Mouse (Mus musculus) C2C12 (cell line): Measurements from ENCODE around the gene Dcbld2. TPM values are rescaled to one million over a fixed set of nuclear protein-coding genes. Genes with fewer than 3 reads are reported as not detected.

Experiments used
- H3K27me3 ChIP-seq: one replicate; pipeline ENCODE4 v1.6.1; 2011; ENCODE audit not compliant: control insufficient read depth, insufficient read depth, insufficient read length
- H3K36me3 ChIP-seq: one replicate; pipeline ENCODE4 v1.6.1; 2011; ENCODE audit not compliant: control insufficient read depth, insufficient read depth
- H3K4me3 ChIP-seq: one replicate; pipeline ENCODE4 v1.5.1; 2011; ENCODE audit warnings: mild to moderate bottlenecking, control low read depth; ENCODE audit not compliant: poor library complexity, insufficient read depth, severe bottlenecking
- H3K79me2 ChIP-seq: one replicate; pipeline ENCODE4 v1.6.1; 2011; ENCODE audit not compliant: control insufficient read depth, insufficient read depth
- H3K79me3 ChIP-seq: one replicate; pipeline ENCODE4 v1.6.1; 2011; ENCODE audit warnings: low read depth, control low read depth
- H3ac ChIP-seq: one replicate; pipeline ENCODE3; 2011; ENCODE audit warnings: low read depth; ENCODE audit not compliant: control insufficient read depth, insufficient read length
- CEBPB ChIP-seq: IDR thresholded peaks from one replicate; pipeline ENCODE4 v1.6.1; 2011; ENCODE audit warnings: low read depth, mild to moderate bottlenecking, control low read depth, moderate library complexity
- CTCF ChIP-seq: IDR thresholded peaks from one replicate; pipeline ENCODE4 v1.5.1; 2011; ENCODE audit not compliant: control insufficient read depth, insufficient read depth, insufficient read length
- FOSL1 ChIP-seq: IDR thresholded peaks from one replicate; pipeline ENCODE4 v1.8.0; 2011; ENCODE audit warnings: mild to moderate bottlenecking, low read length; ENCODE audit not compliant: poor library complexity, insufficient read depth, severe bottlenecking
- MAX ChIP-seq: IDR thresholded peaks from one replicate; pipeline ENCODE4 v1.6.1; 2011; ENCODE audit warnings: mild to moderate bottlenecking, control low read depth
- MYOD1 ChIP-seq: IDR thresholded peaks from one replicate; pipeline ENCODE4 v1.6.1; 2011; ENCODE audit warnings: low read depth; ENCODE audit not compliant: control insufficient read depth, insufficient read length
- MYOG ChIP-seq: IDR thresholded peaks from one replicate; pipeline ENCODE4 v1.6.1; 2011; ENCODE audit not compliant: control insufficient read depth, insufficient read length; ENCODE audit errors: extremely low read depth
- USF1 ChIP-seq: IDR thresholded peaks from one replicate; pipeline ENCODE4 v1.6.1; 2011; ENCODE audit warnings: low read depth, mild to moderate bottlenecking, control low read depth, moderate library complexity
- polyA plus RNA-seq: library from polyadenylated mRNA; unstranded; fragments of >200 nt; fragmentation: generic; extraction: Trizol; gene quantifications from one replicate; pipeline ENCODE4 v1.2.1, GENCODE M21; 2012; ENCODE audit warnings: missing spikeins

Gene Dcbld2
- polyA plus RNA-seq, 1 experiment = 14.1 TPM

DNA sequence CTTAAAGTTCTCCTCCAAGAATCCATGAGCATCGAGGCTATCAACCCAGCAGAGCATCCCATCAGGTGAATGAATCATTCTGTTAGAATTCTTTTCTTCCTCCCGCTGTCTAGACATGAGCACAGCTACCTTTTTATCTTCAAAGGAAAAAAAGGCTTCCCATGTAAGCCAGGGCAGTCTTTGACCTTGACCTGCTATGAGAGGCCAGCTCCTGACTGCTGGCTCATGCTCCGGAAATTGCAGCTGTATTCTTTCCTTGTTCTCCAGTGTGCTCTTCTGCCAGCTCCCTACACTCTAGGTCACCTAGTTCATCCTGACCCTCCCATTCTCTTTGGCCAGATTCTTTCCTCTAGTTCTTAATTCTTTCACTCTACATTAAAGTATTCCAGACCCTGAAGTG, 15.2 kb upstream of the Dcbld2 start:
- no peaks in the 10 kb centered on the region for H3K79me3 ChIP-seq
- H3K36me3 ChIP-seq = no peaks in the 10 kb centered on the region
- no peak for TF ChIP-seq CEBPB
- TF ChIP-seq MAX = no peak
- TF ChIP-seq USF1 = no peak
- no peak overlapping the region for H3ac ChIP-seq
- H3K27me3 ChIP-seq = no peaks in the 10 kb centered on the region
- H3K4me3 ChIP-seq = no peak overlapping the region
- H3K79me2 ChIP-seq = no peaks in the 10 kb centered on the region

DNA sequence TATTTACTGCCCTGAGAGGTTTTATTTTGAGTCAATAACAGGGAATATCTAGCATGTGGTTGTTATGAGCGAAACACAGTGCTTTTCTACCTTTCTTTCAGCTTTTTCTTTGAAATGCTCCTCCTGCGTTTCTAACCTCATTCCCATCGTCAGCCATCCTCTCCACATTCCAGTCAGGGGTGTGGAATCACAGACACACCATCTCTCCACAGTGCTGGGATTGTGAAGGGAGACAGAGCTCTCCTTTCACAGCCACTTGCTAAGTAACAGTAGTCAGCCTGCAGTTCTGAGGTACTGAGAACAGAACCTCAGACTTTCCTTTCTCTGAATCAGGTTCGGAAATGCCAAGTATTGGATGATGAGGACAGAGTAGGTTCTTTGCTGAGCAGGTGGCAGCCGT, 14.1 kb upstream of the Dcbld2 start:
- Histone ChIP-seq H3K27me3 (no peaks in the 10 kb centered on the region), H3ac (no peak overlapping the region), H3K79me3 (no peaks in the 10 kb centered on the region), H3K79me2 (no peaks in the 10 kb centered on the region), H3K4me3 (no peak overlapping the region), H3K36me3 (no peaks in the 10 kb centered on the region)
- TF ChIP-seq USF1 (no peak), CTCF (no peak), MYOG (no peak), MYOD1 (no peak), CEBPB (no peak)

DNA sequence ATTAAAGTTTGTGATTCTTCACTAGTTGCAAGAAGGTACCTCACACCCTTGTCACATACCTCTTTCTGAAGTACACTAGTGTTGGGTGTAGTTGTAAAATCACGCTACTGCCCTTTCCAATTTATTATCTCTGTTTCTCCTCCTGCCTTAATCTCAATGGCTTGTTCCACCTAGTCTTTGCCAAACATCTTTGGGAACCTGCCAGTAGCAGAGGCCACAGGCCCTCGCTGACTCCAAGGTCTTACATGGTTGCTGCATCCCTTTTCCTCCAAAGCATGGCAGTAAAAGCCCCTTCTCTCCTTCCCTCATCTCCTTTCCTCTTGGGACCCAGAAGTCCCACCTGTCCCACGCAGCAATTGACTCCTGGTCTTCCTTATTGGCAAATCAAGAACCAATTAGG, 9.6 kb upstream of the Dcbld2 start:
- H3K36me3 ChIP-seq = no peaks in the 10 kb centered on the region
- no peaks in the 10 kb centered on the region for H3K27me3 ChIP-seq
- no peak overlapping the region for H3K4me3 ChIP-seq
- no peak for TF ChIP-seq CTCF
- TF ChIP-seq CEBPB = no peak
- TF ChIP-seq MYOD1 = no peak
- no peak for TF ChIP-seq MAX
- TF ChIP-seq FOSL1 = no peak
- no peak for TF ChIP-seq USF1
- no peak for TF ChIP-seq MYOG
- no peaks in the 10 kb centered on the region for H3K79me3 ChIP-seq
- no peak overlapping the region for H3ac ChIP-seq
- no peaks in the 10 kb centered on the region for H3K79me2 ChIP-seq

GRCm38 (mm10) chr16:58401079-58401478, 7.2 kb upstream of the Dcbld2 start:
- H3K27me3 ChIP-seq = no peaks in the 10 kb centered on the region
- no peaks in the 10 kb centered on the region for H3K79me2 ChIP-seq
- no peaks in the 10 kb centered on the region for H3K79me3 ChIP-seq
- no peaks in the 10 kb centered on the region for H3K36me3 ChIP-seq
- H3K4me3 ChIP-seq = no peak overlapping the region
- no peak overlapping the region for H3ac ChIP-seq
- TF ChIP-seq CEBPB (no peak), USF1 (no peak), FOSL1 (no peak)

GRCm38 (mm10) chr16:58404665-58405064, 3.6 kb upstream of the Dcbld2 start:
- Histone ChIP-seq H3K4me3 (no peak overlapping the region), H3K36me3 (no peaks in the 10 kb centered on the region), H3K79me3 (peaks cover 9% of the 10 kb centered on the region), H3ac (no peak overlapping the region), H3K27me3 (no peaks in the 10 kb centered on the region), H3K79me2 (peaks cover 13% of the 10 kb centered on the region)
- TF ChIP-seq CEBPB (no peak), USF1 (no peak), MAX (no peak), MYOD1 (no peak), CTCF (no peak), FOSL1 (no peak), MYOG (no peak)

GRCm38 (mm10) chr16:58405271-58405670, 3.0 kb upstream of the Dcbld2 start:
- Histone ChIP-seq H3K27me3 (no peaks in the 10 kb centered on the region), H3ac (no peak overlapping the region), H3K79me3 (peaks cover 15% of the 10 kb centered on the region), H3K36me3 (no peaks in the 10 kb centered on the region), H3K79me2 (peaks cover 19% of the 10 kb centered on the region), H3K4me3 (no peak overlapping the region)
- TF ChIP-seq USF1 = no peak
- no peak for TF ChIP-seq MAX
- TF ChIP-seq FOSL1 = no peak
- TF ChIP-seq CTCF = no peak
- TF ChIP-seq MYOD1 = no peak
- no peak for TF ChIP-seq CEBPB
- no peak for TF ChIP-seq MYOG
